Mouse (Mus musculus): ENCODE measurements at regions not wholly inside any gene's neighbourhood (a gene's known extent, or its start where the extent isn't known, plus 50 kb on each side); places are given as distances from the start of the nearest gene placed in this dataset.
A peak's percentile ranks its signal among the peaks of the same experiment; 100 is the strongest.

- Histone ChIP-seq H3K79me3 (ENCODE audit: low read depth) (no peaks in the 10 kb centered on the region), H3K36me3 (ENCODE audit: control insufficient read depth, insufficient read depth) (no peaks in the 10 kb centered on the region), H3ac (ENCODE audit: control insufficient read depth, insufficient read length, low read depth) (no peak overlapping the region), H3K4me3 (ENCODE audit: insufficient read depth, poor library complexity, severe bottlenecking) (no peak overlapping the region), H3K27me3 (ENCODE audit: control insufficient read depth, insufficient read depth, insufficient read length) (no peaks in the 10 kb centered on the region), H3K79me2 (ENCODE audit: control insufficient read depth, insufficient read depth) (no peaks in the 10 kb centered on the region)
- TF ChIP-seq CTCF (IDR thresholded peaks at IDR 0.05; ENCODE audit: control insufficient read depth, insufficient read depth, insufficient read length) (no peak), MAX (IDR thresholded peaks at IDR 0.05) (no peak), MYOG (IDR thresholded peaks at IDR 0.05; ENCODE audit: control insufficient read depth, extremely low read depth, insufficient read length) (no peak), CEBPB (IDR thresholded peaks at IDR 0.05; ENCODE audit: low read depth) (no peak), USF1 (IDR thresholded peaks at IDR 0.05; ENCODE audit: low read depth) (no peak), MYOD1 (IDR thresholded peaks at IDR 0.05; ENCODE audit: control insufficient read depth, insufficient read length, low read depth) (no peak), FOSL1 (IDR thresholded peaks at IDR 0.05; ENCODE audit: insufficient read depth, low read length, poor library complexity, severe bottlenecking) (no peak)
Measured at GRCm38 (mm10) chr10:118044840-118045239, 96.8 kb upstream of the Mdm1 start.

GRCm38 (mm10) chr10:118045427-118045826 lies 96.2 kb upstream of the Mdm1 start:
- Histone ChIP-seq H3ac (ENCODE audit: control insufficient read depth, insufficient read length, low read depth) (no peak overlapping the region), H3K27me3 (ENCODE audit: control insufficient read depth, insufficient read depth, insufficient read length) (no peaks in the 10 kb centered on the region), H3K4me3 (ENCODE audit: insufficient read depth, poor library complexity, severe bottlenecking) (no peak overlapping the region), H3K36me3 (ENCODE audit: control insufficient read depth, insufficient read depth) (no peaks in the 10 kb centered on the region), H3K79me2 (ENCODE audit: control insufficient read depth, insufficient read depth) (no peaks in the 10 kb centered on the region), H3K79me3 (ENCODE audit: low read depth) (no peaks in the 10 kb centered on the region)
- TF ChIP-seq MAX (IDR thresholded peaks at IDR 0.05) (no peak), FOSL1 (IDR thresholded peaks at IDR 0.05; ENCODE audit: insufficient read depth, low read length, poor library complexity, severe bottlenecking) (no peak), USF1 (IDR thresholded peaks at IDR 0.05; ENCODE audit: low read depth) (no peak), CEBPB (IDR thresholded peaks at IDR 0.05; ENCODE audit: low read depth) (no peak), MYOG (IDR thresholded peaks at IDR 0.05; ENCODE audit: control insufficient read depth, extremely low read depth, insufficient read length) (no peak), CTCF (IDR thresholded peaks at IDR 0.05; ENCODE audit: control insufficient read depth, insufficient read depth, insufficient read length) (no peak), MYOD1 (IDR thresholded peaks at IDR 0.05; ENCODE audit: control insufficient read depth, insufficient read length, low read depth) (no peak)

- Histone ChIP-seq H3K79me2 (ENCODE audit: control insufficient read depth, insufficient read depth) (no peaks in the 10 kb centered on the region), H3K27me3 (ENCODE audit: control insufficient read depth, insufficient read depth, insufficient read length) (no peaks in the 10 kb centered on the region), H3ac (ENCODE audit: control insufficient read depth, insufficient read length, low read depth) (no peak overlapping the region), H3K4me3 (ENCODE audit: insufficient read depth, poor library complexity, severe bottlenecking) (no peak overlapping the region), H3K79me3 (ENCODE audit: low read depth) (no peaks in the 10 kb centered on the region), H3K36me3 (ENCODE audit: control insufficient read depth, insufficient read depth) (no peaks in the 10 kb centered on the region)
- no peak for TF ChIP-seq MYOG (IDR thresholded peaks at IDR 0.05; ENCODE audit: control insufficient read depth, extremely low read depth, insufficient read length)
- no peak for TF ChIP-seq MAX (IDR thresholded peaks at IDR 0.05)
- TF ChIP-seq USF1 (IDR thresholded peaks at IDR 0.05; ENCODE audit: low read depth), result no peak
- no peak for TF ChIP-seq FOSL1 (IDR thresholded peaks at IDR 0.05; ENCODE audit: insufficient read depth, low read length, poor library complexity, severe bottlenecking)
- no peak for TF ChIP-seq CEBPB (IDR thresholded peaks at IDR 0.05; ENCODE audit: low read depth)
- no peak for TF ChIP-seq CTCF (IDR thresholded peaks at IDR 0.05; ENCODE audit: control insufficient read depth, insufficient read depth, insufficient read length)
- no peak for TF ChIP-seq MYOD1 (IDR thresholded peaks at IDR 0.05; ENCODE audit: control insufficient read depth, insufficient read length, low read depth)
Measured at GRCm38 (mm10) chr10:118046328-118046727, 95.3 kb upstream of the Mdm1 start.

GRCm38 (mm10) chr10:118046831-118047230 lies 94.8 kb upstream of the Mdm1 start:
- no peaks in the 10 kb centered on the region for H3K27me3 ChIP-seq (ENCODE audit: control insufficient read depth, insufficient read depth, insufficient read length)
- H3K79me3 ChIP-seq (ENCODE audit: low read depth), result no peaks in the 10 kb centered on the region
- H3ac ChIP-seq (ENCODE audit: control insufficient read depth, insufficient read length, low read depth), result no peak overlapping the region
- H3K4me3 ChIP-seq (ENCODE audit: insufficient read depth, poor library complexity, severe bottlenecking), result no peak overlapping the region
- H3K79me2 ChIP-seq (ENCODE audit: control insufficient read depth, insufficient read depth), result no peaks in the 10 kb centered on the region
- no peaks in the 10 kb centered on the region for H3K36me3 ChIP-seq (ENCODE audit: control insufficient read depth, insufficient read depth)
- TF ChIP-seq CEBPB (IDR thresholded peaks at IDR 0.05; ENCODE audit: low read depth), result no peak
- TF ChIP-seq MAX (IDR thresholded peaks at IDR 0.05), result no peak
- no peak for TF ChIP-seq CTCF (IDR thresholded peaks at IDR 0.05; ENCODE audit: control insufficient read depth, insufficient read depth, insufficient read length)
- no peak for TF ChIP-seq MYOD1 (IDR thresholded peaks at IDR 0.05; ENCODE audit: control insufficient read depth, insufficient read length, low read depth)
- TF ChIP-seq FOSL1 (IDR thresholded peaks at IDR 0.05; ENCODE audit: insufficient read depth, low read length, poor library complexity, severe bottlenecking), result no peak
- no peak for TF ChIP-seq MYOG (IDR thresholded peaks at IDR 0.05; ENCODE audit: control insufficient read depth, extremely low read depth, insufficient read length)
- TF ChIP-seq USF1 (IDR thresholded peaks at IDR 0.05; ENCODE audit: low read depth), result no peak

- Histone ChIP-seq H3K79me3 (ENCODE audit: low read depth) (no peaks in the 10 kb centered on the region), H3K27me3 (ENCODE audit: control insufficient read depth, insufficient read depth, insufficient read length) (no peaks in the 10 kb centered on the region), H3ac (ENCODE audit: control insufficient read depth, insufficient read length, low read depth) (no peak overlapping the region), H3K79me2 (ENCODE audit: control insufficient read depth, insufficient read depth) (no peaks in the 10 kb centered on the region), H3K36me3 (ENCODE audit: control insufficient read depth, insufficient read depth) (no peaks in the 10 kb centered on the region), H3K4me3 (ENCODE audit: insufficient read depth, poor library complexity, severe bottlenecking) (no peak overlapping the region)
- TF ChIP-seq FOSL1 (IDR thresholded peaks at IDR 0.05; ENCODE audit: insufficient read depth, low read length, poor library complexity, severe bottlenecking), result no peak
- TF ChIP-seq CEBPB (IDR thresholded peaks at IDR 0.05; ENCODE audit: low read depth), result no peak
- TF ChIP-seq MYOD1 (IDR thresholded peaks at IDR 0.05; ENCODE audit: control insufficient read depth, insufficient read length, low read depth), result no peak
- TF ChIP-seq MYOG (IDR thresholded peaks at IDR 0.05; ENCODE audit: control insufficient read depth, extremely low read depth, insufficient read length), result no peak
- no peak for TF ChIP-seq USF1 (IDR thresholded peaks at IDR 0.05; ENCODE audit: low read depth)
- no peak for TF ChIP-seq MAX (IDR thresholded peaks at IDR 0.05)
- TF ChIP-seq CTCF (IDR thresholded peaks at IDR 0.05; ENCODE audit: control insufficient read depth, insufficient read depth, insufficient read length), result no peak
Measured at GRCm38 (mm10) chr10:118049330-118049729, 92.3 kb upstream of the Mdm1 start.

GRCm38 (mm10) chr10:118050152-118050641 lies 91.4 kb upstream of the Mdm1 start:
- TF ChIP-seq FOSL1 (IDR thresholded peaks at IDR 0.05; ENCODE audit: insufficient read depth, low read length, poor library complexity, severe bottlenecking) (peak; percentile 39), MAX (IDR thresholded peaks at IDR 0.05) (no peak)
- Histone ChIP-seq H3ac (ENCODE audit: control insufficient read depth, insufficient read length, low read depth) (no peak overlapping the region), H3K36me3 (ENCODE audit: control insufficient read depth, insufficient read depth) (no peaks in the 10 kb centered on the region), H3K27me3 (ENCODE audit: control insufficient read depth, insufficient read depth, insufficient read length) (no peaks in the 10 kb centered on the region), H3K4me3 (ENCODE audit: insufficient read depth, poor library complexity, severe bottlenecking) (no peak overlapping the region), H3K79me2 (ENCODE audit: control insufficient read depth, insufficient read depth) (no peaks in the 10 kb centered on the region), H3K79me3 (ENCODE audit: low read depth) (no peaks in the 10 kb centered on the region)

All from C2C12 (cell line).